Mouse (Mus musculus) cerebellum, adult 8-10 months (tissue): ENCODE results near the gene Twnk.

ENCODE experiments used
- DNase-seq: peaks from one replicate; pipeline ENCODE4 v3.0.0; 2022

The Twnk gene

GRCm38 (mm10) chr19:45053451-45053850, 48.0 kb downstream of the Twnk start:
- no peak for DNase-seq

GRCm38 (mm10) chr19:45054892-45055690, 49.6 kb downstream of the Twnk start:
- no peak for DNase-seq

GRCm38 (mm10) chr19:45056364-45056763, 50.9 kb downstream of the Twnk start:
- no peak for DNase-seq

GRCm38 (mm10) chr19:45056908-45057698, 51.6 kb downstream of the Twnk start:
- DNase-seq, result no peak

- DNase-seq, result peak; percentile 28
Observed at GRCm38 (mm10) chr19:45057724-45058112, 52.3 kb downstream of the Twnk start.

- peak; percentile 92 for DNase-seq
Observed at GRCm38 (mm10) chr19:45058113-45058839, 52.8 kb downstream of the Twnk start.

GRCm38 (mm10) chr19:45058841-45059240, 53.4 kb downstream of the Twnk start:
- no peak for DNase-seq
